Mouse (Mus musculus): ENCODE results near the gene Lcn2. TPM values are rescaled to one million over a fixed set of nuclear protein-coding genes. Genes with fewer than 3 reads are reported as not detected.

Gene Lcn2
- polyA plus RNA-seq, 1 experiment from 2014 or later = 0.35 TPM

- ATAC-seq (ENCODE audit: low read depth) = no peak
- H3K9me3 ChIP-seq (ENCODE audit: control insufficient read depth, low read length) = no peaks in the 10 kb centered on the region
- 93% methylated on average over 8 of the region's 8 CpGs for WGBS
Observed at GRCm38 (mm10) chr2:32417486-32417885, 29.4 kb upstream of the Lcn2 start.

GRCm38 (mm10) chr2:32416556-32416955 is 28.5 kb upstream of the Lcn2 start:
- Histone ChIP-seq H3K9me3 (ENCODE audit: control insufficient read depth, low read length) (no peaks in the 10 kb centered on the region), H3K9ac (replicated peaks; ENCODE audit: low read depth, low read length) (no peak overlapping the region), H3K4me3 (ENCODE audit: low read depth, low read length) (no peak overlapping the region), H3K27me3 (ENCODE audit: control insufficient read depth, insufficient read depth, low read length) (no peaks in the 10 kb centered on the region), H3K27ac (ENCODE audit: low read depth, low read length) (no peak overlapping the region), H3K4me2 (ENCODE audit: low read depth, low read length) (no peak overlapping the region), H3K36me3 (ENCODE audit: control insufficient read depth, insufficient read depth, low read length) (peaks cover 67% of the 10 kb centered on the region), H3K4me1 (ENCODE audit: control insufficient read depth, insufficient read depth, low read length) (no peaks in the 10 kb centered on the region)
- no peak for ATAC-seq (ENCODE audit: low read depth)
- 88% methylated on average over 2 of the region's 2 CpGs for WGBS

More at GRCm38 (mm10) chr2:32417486-32417885, 29.4 kb upstream of the Lcn2 start:
- H3K4me3 ChIP-seq (ENCODE audit: low read depth, low read length) = no peak overlapping the region
- H3K4me2 ChIP-seq (ENCODE audit: low read depth, low read length) = no peak overlapping the region
- H3K27me3 ChIP-seq (ENCODE audit: control insufficient read depth, insufficient read depth, low read length) = no peaks in the 10 kb centered on the region
- H3K27ac ChIP-seq (ENCODE audit: low read depth, low read length) = no peak overlapping the region
- H3K4me1 ChIP-seq (ENCODE audit: control insufficient read depth, insufficient read depth, low read length) = no peaks in the 10 kb centered on the region
- no peak overlapping the region for H3K9ac ChIP-seq (replicated peaks; ENCODE audit: low read depth, low read length)
- peaks cover 67% of the 10 kb centered on the region for H3K36me3 ChIP-seq (ENCODE audit: control insufficient read depth, insufficient read depth, low read length)

- H3K36me3 ChIP-seq (ENCODE audit: control insufficient read depth, insufficient read depth, low read length) = peaks cover 65% of the 10 kb centered on the region
- no peak overlapping the region for H3K27ac ChIP-seq (ENCODE audit: low read depth, low read length)
- H3K9me3 ChIP-seq (ENCODE audit: control insufficient read depth, low read length) = no peaks in the 10 kb centered on the region
- no peaks in the 10 kb centered on the region for H3K4me1 ChIP-seq (ENCODE audit: control insufficient read depth, insufficient read depth, low read length)
- H3K9ac ChIP-seq (replicated peaks; ENCODE audit: low read depth, low read length) = no peak overlapping the region
- H3K27me3 ChIP-seq (ENCODE audit: control insufficient read depth, insufficient read depth, low read length) = no peaks in the 10 kb centered on the region
- no peak overlapping the region for H3K4me3 ChIP-seq (ENCODE audit: low read depth, low read length)
- H3K4me2 ChIP-seq (ENCODE audit: low read depth, low read length) = no peak overlapping the region
- no peak for ATAC-seq (ENCODE audit: low read depth)
- WGBS = 95% methylated on average over 12 of the region's 12 CpGs
Observed at GRCm38 (mm10) chr2:32415801-32416200, 27.7 kb upstream of the Lcn2 start.

- Histone ChIP-seq H3K27me3 (ENCODE audit: control insufficient read depth, insufficient read depth, low read length) (no peaks in the 10 kb centered on the region), H3K4me1 (ENCODE audit: control insufficient read depth, insufficient read depth, low read length) (no peaks in the 10 kb centered on the region), H3K4me3 (ENCODE audit: low read depth, low read length) (no peak overlapping the region), H3K4me2 (ENCODE audit: low read depth, low read length) (no peak overlapping the region), H3K9ac (replicated peaks; ENCODE audit: low read depth, low read length) (no peak overlapping the region), H3K27ac (ENCODE audit: low read depth, low read length) (0 out of 2 replicates have a peak overlapping the region, but pooled peaks have one; percentile 18), H3K36me3 (ENCODE audit: control insufficient read depth, insufficient read depth, low read length) (peaks cover 48% of the 10 kb centered on the region), H3K9me3 (ENCODE audit: control insufficient read depth, low read length) (no peaks in the 10 kb centered on the region)
- ATAC-seq (ENCODE audit: low read depth) = no peak
- 61% methylated on average over 5 of the region's 5 CpGs for WGBS
Observed at GRCm38 (mm10) chr2:32413936-32414335, 25.9 kb upstream of the Lcn2 start.

GRCm38 (mm10) chr2:32412742-32413531 is 24.9 kb upstream of the Lcn2 start:
- no peak overlapping the region for H3K9ac ChIP-seq (replicated peaks; ENCODE audit: low read depth, low read length)
- H3K9me3 ChIP-seq (ENCODE audit: control insufficient read depth, low read length) = no peaks in the 10 kb centered on the region
- H3K4me2 ChIP-seq (ENCODE audit: low read depth, low read length) = no peak overlapping the region
- 88% methylated on average over 6 of the region's 6 CpGs for WGBS
- no peaks in the 10 kb centered on the region for H3K27me3 ChIP-seq (ENCODE audit: control insufficient read depth, insufficient read depth, low read length)
- H3K36me3 ChIP-seq (ENCODE audit: control insufficient read depth, insufficient read depth, low read length) = peaks cover 38% of the 10 kb centered on the region
- H3K27ac ChIP-seq (ENCODE audit: low read depth, low read length) = no peak overlapping the region
- ATAC-seq (ENCODE audit: low read depth) = no peak
- no peaks in the 10 kb centered on the region for H3K4me1 ChIP-seq (ENCODE audit: control insufficient read depth, insufficient read depth, low read length)
- no peak overlapping the region for H3K4me3 ChIP-seq (ENCODE audit: low read depth, low read length)

- no peak overlapping the region for H3K4me2 ChIP-seq (ENCODE audit: low read depth, low read length)
- no peak overlapping the region for H3K9ac ChIP-seq (replicated peaks; ENCODE audit: low read depth, low read length)
- H3K4me1 ChIP-seq (ENCODE audit: control insufficient read depth, insufficient read depth, low read length) = no peaks in the 10 kb centered on the region
- 90% methylated on average over 7 of the region's 7 CpGs for WGBS
- H3K4me3 ChIP-seq (ENCODE audit: low read depth, low read length) = no peak overlapping the region
- ATAC-seq (ENCODE audit: low read depth) = no peak
- H3K27ac ChIP-seq (ENCODE audit: low read depth, low read length) = no peak overlapping the region
- H3K27me3 ChIP-seq (ENCODE audit: control insufficient read depth, insufficient read depth, low read length) = no peaks in the 10 kb centered on the region
- peaks cover 22% of the 10 kb centered on the region for H3K36me3 ChIP-seq (ENCODE audit: control insufficient read depth, insufficient read depth, low read length)
- H3K9me3 ChIP-seq (ENCODE audit: control insufficient read depth, low read length) = no peaks in the 10 kb centered on the region
Observed at GRCm38 (mm10) chr2:32411407-32411806, 23.4 kb upstream of the Lcn2 start.

- WGBS = 76% methylated on average over 25 of the region's 25 CpGs
- H3K9me3 ChIP-seq (ENCODE audit: control insufficient read depth, low read length) = no peaks in the 10 kb centered on the region
- H3K27me3 ChIP-seq (ENCODE audit: control insufficient read depth, insufficient read depth, low read length) = no peaks in the 10 kb centered on the region
- no peak overlapping the region for H3K27ac ChIP-seq (ENCODE audit: low read depth, low read length)
- H3K4me3 ChIP-seq (ENCODE audit: low read depth, low read length) = no peak overlapping the region
- H3K4me1 ChIP-seq (ENCODE audit: control insufficient read depth, insufficient read depth, low read length) = no peaks in the 10 kb centered on the region
- H3K36me3 ChIP-seq (ENCODE audit: control insufficient read depth, insufficient read depth, low read length) = peaks cover under 1% of the 10 kb centered on the region; the same call in 1 of the 2 replicates
- no peak overlapping the region for H3K9ac ChIP-seq (replicated peaks; ENCODE audit: low read depth, low read length)
- no peak overlapping the region for H3K4me2 ChIP-seq (ENCODE audit: low read depth, low read length)
- ATAC-seq (ENCODE audit: low read depth) = no peak
Observed at GRCm38 (mm10) chr2:32408429-32409424, 20.7 kb upstream of the Lcn2 start.

GRCm38 (mm10) chr2:32407144-32407824 is 19.2 kb upstream of the Lcn2 start:
- Histone ChIP-seq H3K27ac (ENCODE audit: low read depth, low read length) (no peak overlapping the region), H3K4me2 (ENCODE audit: low read depth, low read length) (no peak overlapping the region), H3K9me3 (ENCODE audit: control insufficient read depth, low read length) (no peaks in the 10 kb centered on the region), H3K4me1 (ENCODE audit: control insufficient read depth, insufficient read depth, low read length) (no peaks in the 10 kb centered on the region), H3K4me3 (ENCODE audit: low read depth, low read length) (no peak overlapping the region), H3K36me3 (ENCODE audit: control insufficient read depth, insufficient read depth, low read length) (no peaks in the 10 kb centered on the region), H3K9ac (replicated peaks; ENCODE audit: low read depth, low read length) (no peak overlapping the region), H3K27me3 (ENCODE audit: control insufficient read depth, insufficient read depth, low read length) (no peaks in the 10 kb centered on the region)
- ATAC-seq (ENCODE audit: low read depth) = no peak
- WGBS = 84% methylated on average over 7 of the region's 7 CpGs

Measured in neural tube, embryonic 14.5 days (tissue).